Mouse (Mus musculus) gonadal fat pad, adult 2 months (tissue): ENCODE measurements at regions not wholly inside any gene's neighbourhood (a gene's known extent, or its start where the extent isn't known, plus 50 kb on each side); places are given as distances from the start of the nearest gene placed in this dataset.

Source experiments
- DNase-seq: peaks from one replicate; pipeline ENCODE4 v3.0.0-alpha.2; 2012; ENCODE audit warnings: low read depth

GRCm38 (mm10) chr4:82092296-82093230, 613.0 kb downstream of the Nfib start:
- DNase-seq, result no peak

DNA sequence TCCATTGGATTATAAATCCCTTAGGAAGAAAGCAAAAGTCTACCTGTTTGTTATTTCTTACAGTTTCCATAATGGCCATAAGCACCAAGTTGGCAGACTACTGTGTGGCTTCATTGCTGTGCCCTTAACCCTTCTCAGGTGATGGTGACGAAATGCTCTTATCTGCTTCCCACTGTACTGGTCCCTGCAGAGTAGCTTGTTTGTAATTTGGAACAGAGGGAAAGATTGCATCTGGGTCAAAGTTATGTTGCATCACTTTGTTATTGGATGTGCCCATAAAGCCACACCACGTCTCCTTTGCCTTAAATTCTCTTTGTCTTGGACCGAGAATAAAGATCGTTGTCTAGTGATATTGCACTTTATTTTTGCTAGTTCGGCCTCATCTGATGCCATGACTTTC, 615.9 kb downstream of the Nfib start:
- DNase-seq, result peak; percentile 98

DNA sequence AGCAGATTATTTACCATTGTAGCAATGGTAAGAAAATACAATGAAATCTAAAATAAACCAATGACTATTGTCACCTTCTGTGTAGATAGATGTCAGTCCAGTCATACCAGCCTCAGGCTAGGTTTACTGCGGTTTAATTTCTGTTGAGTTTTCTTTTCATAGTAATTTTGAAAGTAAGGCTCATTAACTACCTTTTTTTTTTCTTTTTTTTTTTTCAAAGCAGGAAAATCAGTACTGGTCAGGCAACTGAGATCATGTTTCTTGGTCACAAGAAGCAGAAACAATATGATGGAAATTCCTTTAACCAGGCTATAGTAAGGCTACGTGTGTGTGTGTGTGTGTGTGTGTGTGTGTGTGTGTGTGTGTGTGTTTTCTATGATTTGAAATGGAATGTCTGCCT, 622.0 kb downstream of the Nfib start:
- no peak for DNase-seq

DNA sequence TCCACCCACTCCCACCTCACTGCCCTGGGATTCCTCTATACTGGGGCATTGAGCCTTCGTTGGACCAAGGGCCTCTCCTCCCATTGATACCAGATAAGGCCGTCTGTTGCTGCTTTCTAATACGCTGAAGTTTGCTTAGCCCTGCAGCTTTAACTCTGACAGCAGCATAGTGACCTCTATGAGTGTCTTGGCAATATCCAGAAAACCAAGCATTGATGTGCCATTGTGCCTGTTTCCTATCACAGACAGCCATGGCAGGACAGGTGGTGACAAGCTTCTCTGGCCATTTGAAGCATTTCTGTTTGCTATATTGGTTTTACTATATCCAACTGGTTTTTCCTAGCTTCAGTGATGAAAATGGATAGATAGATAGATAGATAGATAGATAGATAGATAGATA, 625.4 kb upstream of the Mpdz start:
- DNase-seq, result no peak

DNA sequence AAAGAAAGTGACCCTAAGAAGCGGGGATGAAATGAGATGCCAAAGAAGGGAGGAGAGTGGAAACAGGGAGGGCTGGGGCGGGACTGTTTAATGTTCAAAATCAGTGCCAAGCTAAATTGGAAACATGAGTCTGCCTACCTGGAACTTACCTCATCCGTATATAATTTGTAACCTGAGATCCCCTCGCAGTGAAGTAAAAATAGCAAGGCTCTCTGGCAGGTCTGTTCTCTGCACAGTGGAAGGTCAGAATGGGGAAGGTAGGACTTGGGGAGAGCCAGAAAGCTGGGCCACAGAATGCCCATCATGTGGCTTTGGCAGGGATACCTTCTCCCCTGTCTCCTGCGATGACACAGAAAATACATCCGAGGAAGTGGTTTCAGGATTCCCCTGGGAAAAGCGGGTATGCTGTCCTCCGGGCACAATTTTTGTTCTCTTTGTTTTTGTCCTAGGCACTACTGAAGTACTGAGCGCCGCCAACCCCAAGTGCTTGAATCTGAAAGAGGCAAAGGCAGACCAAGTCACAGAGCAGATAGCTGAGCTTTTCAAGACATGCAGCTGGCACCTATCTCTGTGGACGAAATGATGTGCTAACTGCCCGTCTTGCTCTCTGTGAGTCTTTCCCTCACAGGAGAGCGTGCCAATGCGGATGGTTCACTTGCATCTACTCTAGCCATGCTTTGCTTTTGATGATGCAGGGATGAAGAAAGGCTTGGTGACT, 623.2 kb upstream of the Mpdz start:
- DNase-seq, result no peak

GRCm38 (mm10) chr4:82062726-82063125, 620.1 kb upstream of the Mpdz start:
- DNase-seq, result no peak

GRCm38 (mm10) chr4:82056671-82057070, 614.1 kb upstream of the Mpdz start:
- DNase-seq, result no peak

GRCm38 (mm10) chr4:82048171-82048570, 605.6 kb upstream of the Mpdz start:
- DNase-seq, result peak; percentile 67

- DNase-seq, result no peak
Observed at GRCm38 (mm10) chr4:82037473-82037872, 594.9 kb upstream of the Mpdz start.

- no peak for DNase-seq
Observed at GRCm38 (mm10) chr4:82035074-82035703, 592.6 kb upstream of the Mpdz start.

- no peak for DNase-seq
Observed at GRCm38 (mm10) chr4:82029237-82029636, 586.6 kb upstream of the Mpdz start.

- no peak for DNase-seq
Observed at GRCm38 (mm10) chr4:82027447-82027881, 584.8 kb upstream of the Mpdz start.

GRCm38 (mm10) chr4:82001406-82001732, 558.8 kb upstream of the Mpdz start:
- DNase-seq, result no peak

DNA sequence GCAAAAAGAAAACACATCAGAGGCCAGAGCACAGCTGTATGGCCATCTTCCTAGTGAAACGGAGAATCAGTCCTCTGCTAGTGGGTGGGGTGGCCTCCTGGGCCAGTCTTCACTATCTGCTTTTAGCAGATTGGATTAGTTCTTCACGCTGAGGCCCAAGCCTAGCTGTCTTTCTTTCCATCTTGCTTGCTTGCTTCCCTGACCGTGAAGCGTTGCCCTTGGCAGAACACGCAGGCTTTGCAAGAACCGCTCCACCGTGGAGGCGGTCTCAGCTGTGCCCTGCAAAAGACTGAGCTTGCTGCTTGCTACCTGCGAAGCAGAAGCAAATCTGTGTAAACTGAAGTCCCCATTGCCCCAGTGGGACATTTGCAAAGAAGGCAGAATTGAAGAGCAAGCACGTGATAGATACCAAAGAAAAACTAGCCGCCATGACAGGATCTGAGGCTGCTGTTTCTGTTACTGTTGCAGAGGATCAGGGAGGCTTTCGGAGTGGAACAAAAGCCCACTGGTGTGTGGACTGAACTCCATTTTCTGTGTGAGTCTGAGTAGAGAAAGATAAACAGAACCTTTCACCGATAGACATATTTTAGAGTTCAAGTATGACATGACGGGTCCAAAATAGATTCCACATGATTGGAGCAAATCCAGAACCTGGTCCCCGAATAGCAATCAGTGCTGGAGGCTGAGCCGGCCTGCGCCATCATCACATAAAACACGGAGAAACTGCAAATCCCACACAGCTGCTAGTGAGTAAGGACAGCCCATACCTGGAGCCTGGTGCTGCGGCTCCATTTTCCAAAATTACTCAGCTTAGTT, 558.2 kb upstream of the Mpdz start:
- no peak for DNase-seq

DNA sequence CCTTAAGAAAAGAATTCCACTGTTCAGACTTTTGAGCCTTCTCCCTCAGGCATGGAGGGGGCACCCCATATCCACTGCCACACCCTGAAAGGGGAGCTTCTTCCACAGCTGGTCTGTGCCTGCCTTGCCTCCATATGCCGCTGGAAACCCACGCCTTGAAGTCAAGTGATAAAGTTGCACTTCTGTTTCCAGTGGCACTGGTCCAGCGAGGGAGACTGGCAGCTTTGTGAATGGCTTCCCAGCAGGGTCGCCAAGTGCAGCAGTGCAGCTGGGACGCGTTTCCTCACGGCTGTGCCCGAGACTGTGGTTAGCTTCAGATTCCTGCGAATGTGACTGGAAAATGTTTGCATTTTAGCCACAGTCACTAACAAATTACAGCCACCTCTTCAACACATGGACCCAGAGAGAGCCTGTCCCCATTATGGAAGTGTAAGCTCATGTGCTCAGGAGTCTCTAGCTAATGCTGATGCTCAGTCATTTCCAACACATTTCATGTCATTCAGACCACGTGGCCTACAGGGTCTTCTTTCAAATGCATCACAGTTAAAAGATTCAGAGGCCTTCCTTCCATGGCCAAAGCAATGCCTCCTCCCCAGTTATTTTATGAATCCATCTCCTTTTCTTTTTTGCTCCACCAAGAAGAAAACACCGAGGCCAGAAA, 557.2 kb upstream of the Mpdz start:
- no peak for DNase-seq

- DNase-seq, result no peak
Observed at GRCm38 (mm10) chr4:81999093-81999492, 556.5 kb upstream of the Mpdz start.

- DNase-seq, result no peak
Observed at GRCm38 (mm10) chr4:81996445-81996844, 553.8 kb upstream of the Mpdz start.

DNA sequence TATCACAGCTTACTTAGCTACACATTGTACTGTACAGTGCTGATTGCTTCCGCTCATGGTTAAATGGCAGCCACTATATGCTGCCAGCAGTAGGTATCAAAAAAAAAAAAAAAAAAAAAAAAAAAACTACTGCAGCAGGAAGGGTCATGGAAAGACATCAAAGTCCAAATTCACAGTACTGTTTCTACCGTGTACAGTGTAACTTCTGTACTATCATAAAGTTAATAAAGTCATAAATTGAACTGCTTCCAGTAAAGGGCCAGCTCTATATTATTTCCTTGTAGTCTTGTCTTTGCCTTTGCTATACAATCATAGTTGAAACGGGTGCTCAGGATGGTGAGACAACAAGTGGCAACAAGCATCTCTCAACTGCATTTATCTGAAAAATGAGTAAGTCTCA, 552.6 kb upstream of the Mpdz start:
- no peak for DNase-seq

DNA sequence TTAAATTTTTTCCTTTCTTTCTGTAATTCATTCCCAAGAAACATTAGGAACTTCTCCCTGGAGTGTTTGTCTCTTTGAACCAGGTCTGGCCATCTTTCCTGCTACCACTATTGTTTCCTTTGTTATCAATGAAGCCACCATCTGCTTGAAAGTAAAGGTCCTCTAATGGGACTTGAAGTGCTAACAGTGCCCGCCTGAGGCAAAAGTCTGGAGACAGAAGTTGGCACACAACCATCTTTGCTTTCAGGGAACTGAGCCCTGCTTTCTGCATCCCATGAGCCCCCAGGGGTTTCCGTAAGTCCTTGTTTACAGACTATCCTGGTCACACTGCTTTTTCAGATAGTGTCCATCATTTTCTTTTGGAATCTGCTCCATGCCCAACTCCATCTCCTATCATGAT, 546.2 kb upstream of the Mpdz start:
- DNase-seq, result no peak

GRCm38 (mm10) chr4:81986616-81987015, 544.0 kb upstream of the Mpdz start:
- DNase-seq, result no peak

DNA sequence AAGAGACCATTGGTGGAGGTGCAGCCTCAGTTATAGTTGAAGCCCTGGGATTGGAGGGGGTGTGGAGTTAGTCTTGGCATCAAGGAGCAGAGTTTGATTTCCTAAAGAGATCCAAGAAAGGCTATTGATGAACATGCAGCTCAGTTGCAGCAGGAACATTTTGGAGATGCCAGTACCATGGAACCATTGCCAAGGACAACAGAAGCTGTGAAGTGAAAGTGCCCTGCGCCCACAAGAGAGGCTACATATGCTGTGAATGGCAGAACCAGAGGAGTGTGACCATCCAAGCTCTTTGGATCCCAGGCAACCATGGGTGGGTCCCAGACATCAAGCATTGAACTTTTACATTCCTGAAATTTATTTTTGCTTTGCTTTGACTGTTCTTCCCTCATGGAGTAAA, 539.2 kb upstream of the Mpdz start:
- DNase-seq, result no peak
